Mouse (Mus musculus) adrenal gland, adult 8-10 months (tissue): ENCODE measurements around the gene Lamc3. TPM values are rescaled to one million over a fixed set of nuclear protein-coding genes. Genes with fewer than 3 reads are reported as not detected.
"Not testable (repeated sequence)": the region's sequence is repeated elsewhere in the genome, so short reads cannot be mapped to it uniquely, and the experiment has no call there.

Source experiments
- DNase-seq: peaks from one replicate; pipeline ENCODE4 v3.0.0; 2022
- total RNA-seq, 4 experiments: library from RNA; stranded (reverse); gene quantifications; 2 replicates each; pipeline ENCODE4 v1.2.4; 2022

Gene Lamc3
- total RNA-seq, 4 experiments from 2014 or later = 18.8 to 22.1 (median 20.7) TPM

- DNase-seq = no peak
Observed at GRCm38 (mm10) chr2:31878610-31879009, 8.5 kb upstream of the Lamc3 start.

DNA sequence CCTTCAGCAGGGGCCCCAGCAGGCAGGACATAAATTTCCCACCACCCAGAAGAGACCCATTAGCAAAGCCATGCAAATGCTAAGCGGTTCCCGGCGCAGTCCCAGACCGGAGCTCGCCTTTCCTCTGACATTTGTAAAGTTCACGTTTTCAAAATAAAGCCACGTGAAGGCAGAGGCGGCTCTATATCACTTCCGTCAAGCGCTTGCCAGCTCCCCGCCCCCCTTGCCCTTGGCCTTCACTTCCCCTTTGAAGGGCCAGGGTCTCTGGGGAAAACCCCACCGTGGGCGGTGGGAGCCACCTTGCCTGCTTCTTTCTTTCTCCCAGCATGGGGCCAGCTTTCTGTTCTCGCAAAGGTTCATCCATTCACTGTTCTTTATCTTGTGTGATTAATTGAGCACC is 6.2 kb upstream of the Lamc3 start:
- no peak for DNase-seq

- DNase-seq = no peak
Observed at GRCm38 (mm10) chr2:31883061-31883460, 4.0 kb upstream of the Lamc3 start.

DNA sequence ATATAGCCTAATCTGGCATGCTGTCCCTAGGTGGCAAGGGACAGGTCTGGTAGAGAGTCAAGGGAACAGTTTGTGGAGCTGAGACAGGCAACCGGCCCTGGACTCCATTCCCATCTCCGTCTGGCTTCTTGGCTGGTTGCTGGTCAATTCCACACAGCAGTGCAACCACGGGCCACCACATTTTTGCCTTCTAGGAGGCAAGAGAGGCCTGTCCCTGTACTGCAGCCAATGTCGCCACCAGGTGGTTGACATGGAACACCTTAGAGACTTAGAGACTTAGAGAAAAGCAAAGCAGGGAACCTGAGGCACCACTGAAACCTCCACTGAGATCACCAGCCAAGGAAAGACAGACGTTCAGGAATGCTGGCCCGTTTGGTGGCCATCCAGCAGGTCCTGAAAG is 2.3 kb upstream of the Lamc3 start:
- no peak for DNase-seq

GRCm38 (mm10) chr2:31888871-31889270 is 1.8 kb downstream of the Lamc3 start:
- DNase-seq = no peak

GRCm38 (mm10) chr2:31891219-31891618 is 4.1 kb downstream of the Lamc3 start:
- DNase-seq = no peak

GRCm38 (mm10) chr2:31893110-31893669 is 6.1 kb downstream of the Lamc3 start:
- DNase-seq = no peak

- DNase-seq = no peak
Observed at GRCm38 (mm10) chr2:31894221-31894870, 7.3 kb downstream of the Lamc3 start.

- no peak for DNase-seq
Observed at GRCm38 (mm10) chr2:31900932-31901331, 13.8 kb downstream of the Lamc3 start.

- DNase-seq = no peak
Observed at GRCm38 (mm10) chr2:31901659-31902362, 14.7 kb downstream of the Lamc3 start.

- DNase-seq = no peak
Observed at GRCm38 (mm10) chr2:31904089-31904488, 17.0 kb downstream of the Lamc3 start.

DNA sequence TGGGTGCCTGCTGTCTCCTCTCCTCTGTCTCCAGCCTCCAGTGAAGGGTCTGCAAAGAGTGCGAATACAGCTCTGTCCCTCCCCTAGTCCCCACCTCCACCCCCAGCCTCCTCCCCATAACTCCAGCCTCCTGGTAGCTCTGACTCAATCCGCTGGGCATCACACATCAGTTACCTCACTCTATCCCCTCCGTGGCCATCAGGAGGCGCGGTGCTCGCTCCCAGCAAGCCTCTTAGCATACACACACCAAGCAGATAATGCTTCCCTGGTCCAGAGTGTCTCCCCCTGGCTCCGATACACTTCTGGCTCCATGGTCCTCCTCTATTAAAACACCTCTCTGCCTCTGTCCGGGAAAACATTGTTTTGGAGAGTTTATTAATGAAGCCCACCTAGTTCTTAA is 17.5 kb downstream of the Lamc3 start:
- no peak for DNase-seq

GRCm38 (mm10) chr2:31905682-31906081 is 18.6 kb downstream of the Lamc3 start:
- no peak for DNase-seq

- no peak for DNase-seq
Observed at GRCm38 (mm10) chr2:31906407-31906806, 19.3 kb downstream of the Lamc3 start.

GRCm38 (mm10) chr2:31912575-31912974 is 25.5 kb downstream of the Lamc3 start:
- no peak for DNase-seq

- DNase-seq = not testable (repeated sequence)
Observed at GRCm38 (mm10) chr2:31914213-31914612, 27.1 kb downstream of the Lamc3 start.

DNA sequence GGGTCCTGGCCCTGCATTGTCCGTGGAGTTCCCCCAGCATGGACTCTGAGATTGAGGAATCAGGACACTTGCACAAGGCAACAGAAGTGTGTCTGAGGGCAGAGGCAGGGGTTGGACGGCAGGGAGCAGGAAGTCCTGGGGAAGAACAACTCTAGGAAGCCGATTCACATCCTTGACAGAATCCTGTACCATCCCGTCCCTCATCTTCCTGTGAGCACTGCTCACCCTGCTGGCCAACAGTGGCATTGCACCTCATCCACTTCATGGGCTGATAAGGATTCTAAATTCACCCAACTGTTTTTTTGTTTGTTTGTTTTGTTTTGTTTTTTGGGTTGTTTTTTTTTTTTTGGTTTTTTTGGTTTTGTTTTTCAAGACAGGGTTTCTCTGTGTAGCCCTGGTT is 28.0 kb downstream of the Lamc3 start:
- DNase-seq = peak; percentile 43

DNA sequence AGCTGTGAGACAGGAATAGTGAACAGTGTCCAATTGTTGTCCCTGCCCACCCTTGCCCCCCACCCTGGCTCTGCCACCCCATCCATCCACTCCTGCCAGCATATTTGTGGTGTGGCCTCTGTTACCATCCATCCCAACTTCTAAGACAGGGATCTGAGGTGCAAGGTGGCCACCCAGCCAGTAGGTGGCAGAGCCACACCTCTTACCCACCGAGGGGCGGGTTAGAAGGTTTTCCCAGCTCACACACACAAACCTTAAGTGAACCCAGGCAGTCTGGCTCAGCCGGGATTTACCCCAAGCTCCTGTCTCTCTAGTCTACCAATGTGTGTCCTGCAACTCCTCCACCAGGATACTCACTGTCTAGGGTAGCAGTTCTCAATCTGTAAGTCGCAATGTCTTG is 30.5 kb downstream of the Lamc3 start:
- peak; percentile 31 for DNase-seq

DNA sequence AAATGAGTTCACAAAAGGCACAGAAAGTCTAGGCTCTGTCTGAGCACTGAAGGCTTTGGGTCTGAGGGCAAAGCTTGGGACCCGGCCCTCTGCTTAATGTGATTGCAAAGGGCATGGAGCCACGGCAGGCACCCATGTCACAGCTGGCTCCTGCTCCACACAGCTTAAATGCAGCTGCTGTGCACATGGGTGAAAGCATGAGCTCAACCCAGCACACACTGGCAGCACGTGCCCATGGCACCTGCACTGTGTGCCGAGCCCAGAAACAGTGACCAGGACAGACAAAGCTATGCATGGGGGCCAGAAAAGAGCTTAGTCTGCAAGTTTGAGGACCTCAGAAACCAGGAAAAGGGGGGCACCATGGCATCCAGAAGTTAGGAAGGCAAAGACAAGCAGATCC is 36.6 kb downstream of the Lamc3 start:
- no peak for DNase-seq

DNA sequence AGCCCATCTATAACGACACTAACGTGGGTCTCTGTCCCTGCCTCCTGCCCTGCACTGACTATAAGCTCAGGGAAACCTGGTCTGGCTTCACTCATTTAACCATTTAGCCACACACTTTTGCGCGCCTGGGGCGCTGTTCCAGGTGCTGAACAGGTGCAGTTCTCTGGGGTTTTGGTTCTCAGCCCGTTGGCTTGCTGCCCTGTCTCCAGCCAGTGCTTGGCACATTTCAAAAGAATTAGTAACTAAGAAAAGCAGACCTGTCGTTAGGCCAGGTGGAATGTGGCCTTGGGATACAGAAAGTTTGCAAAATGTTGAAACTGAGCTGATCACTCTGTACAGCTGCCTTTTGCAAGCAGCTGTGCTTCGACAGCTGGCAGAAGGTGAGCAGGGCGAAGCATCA is 37.7 kb downstream of the Lamc3 start:
- no peak for DNase-seq

DNA sequence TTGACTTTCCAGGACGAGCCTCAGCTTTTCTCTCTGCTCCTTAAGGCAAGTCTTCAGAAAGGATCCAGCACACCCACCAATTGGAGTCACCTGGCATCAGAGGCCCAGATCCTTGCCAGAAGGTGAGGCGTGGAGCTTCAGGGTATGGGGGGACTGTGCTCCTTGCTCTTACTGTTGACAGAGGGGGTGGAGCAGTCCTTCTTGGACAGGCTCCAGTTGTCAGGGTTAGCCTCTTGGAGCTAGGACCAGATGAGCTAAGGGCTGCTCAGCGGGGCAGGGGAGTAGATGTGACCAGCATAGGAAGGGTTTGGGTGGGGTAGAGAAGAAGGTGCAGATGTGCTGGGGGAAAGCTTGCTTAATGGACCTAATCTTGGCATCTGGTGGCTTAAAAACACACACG is 38.8 kb downstream of the Lamc3 start:
- DNase-seq = no peak

DNA sequence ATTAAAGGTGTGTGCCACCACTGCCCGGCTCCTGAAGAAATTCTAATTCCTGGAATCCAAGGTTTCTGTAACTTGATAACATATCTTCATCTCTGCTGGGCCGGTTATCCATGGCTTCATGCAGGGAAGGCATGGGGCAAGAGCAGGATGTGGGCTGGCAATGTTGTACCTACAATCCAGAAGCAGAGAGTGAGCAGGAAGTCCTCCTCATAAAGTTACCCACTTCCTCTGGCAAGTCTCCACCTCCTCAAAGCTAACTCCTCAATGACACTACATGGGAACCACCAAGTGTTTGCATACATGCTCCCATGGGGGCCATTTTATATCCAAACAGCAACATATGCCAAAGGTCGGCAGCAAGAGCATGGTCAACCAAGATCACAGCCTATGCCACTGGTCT is 42.6 kb downstream of the Lamc3 start:
- no peak for DNase-seq

DNA sequence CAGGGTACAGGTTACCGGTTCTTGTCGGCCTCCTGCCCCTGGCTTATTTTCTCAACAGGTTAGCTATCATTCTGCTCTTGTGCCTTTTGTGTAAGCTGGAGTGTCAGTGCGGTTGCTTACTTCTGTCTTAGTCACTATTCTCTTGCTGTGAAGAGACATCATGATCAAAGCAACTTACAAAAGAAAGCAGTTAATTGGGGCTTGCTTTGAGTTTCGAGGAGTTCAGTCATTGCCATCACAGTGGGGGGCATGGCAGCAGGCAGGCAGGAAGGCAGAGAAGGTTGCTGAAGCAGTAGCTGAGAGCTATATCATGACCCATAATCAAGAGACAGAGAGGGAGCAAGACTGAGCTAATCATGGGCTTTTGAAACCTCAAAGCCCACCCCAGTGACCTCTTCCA is 47.5 kb downstream of the Lamc3 start:
- no peak for DNase-seq

DNA sequence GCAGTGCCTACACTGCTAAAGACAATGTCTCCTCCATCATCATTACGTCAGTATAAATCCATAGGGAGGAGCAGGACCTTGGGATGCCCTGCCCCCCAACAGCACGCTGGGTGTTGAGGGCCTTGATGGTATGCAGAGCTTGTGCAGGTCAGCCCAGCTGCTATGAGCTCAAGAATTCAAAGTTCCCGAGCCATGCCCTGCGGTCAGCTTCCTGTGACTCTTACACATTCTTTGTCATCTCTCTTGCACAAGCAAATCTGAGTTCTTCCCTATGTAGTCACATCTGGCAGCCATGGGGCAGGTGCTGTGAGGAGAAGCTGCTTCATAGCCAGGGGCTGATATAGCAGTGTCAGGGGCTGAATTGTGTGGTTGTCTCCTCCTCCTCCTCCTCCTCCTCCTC is 48.0 kb downstream of the Lamc3 start:
- DNase-seq = no peak
